Mouse (Mus musculus): ENCODE data around the gene Aplp1. TPM values are rescaled to one million over a fixed set of nuclear protein-coding genes. Genes with fewer than 3 reads are reported as not detected.

The Aplp1 gene
- total RNA-seq, 1 experiment from 2014 or later = not detected

Other genes with a start within 250 kb of the Aplp1 start
- gene Capns1, start 246.7 kb downstream of the Aplp1 start, total RNA-seq (2017) = 215 and 230 TPM in 2 replicates
- gene Polr2i, start 213.6 kb downstream of the Aplp1 start, total RNA-seq (2017) = 41.9 and 45.3 TPM in 2 replicates
- gene Tbcb, start 213.3 kb downstream of the Aplp1 start, total RNA-seq (2017) = 24.8 and 35.0 TPM in 2 replicates
- gene Ovol3, start 209.8 kb downstream of the Aplp1 start, total RNA-seq (2017) = not detected in 2 replicates
- 1.1 TPM in 1 of 2 replicates, not detected in the other for gene Thap8, start 165.4 kb downstream of the Aplp1 start, total RNA-seq (2017)
- 6.3 and 11.0 TPM in 2 replicates for gene Wdr62, start 165.1 kb downstream of the Aplp1 start, total RNA-seq (2017)
- gene Clip3, start 153.8 kb downstream of the Aplp1 start, total RNA-seq (2017) = 4.9 TPM in 1 of 2 replicates, not detected in the other
- gene Alkbh6, start 136.8 kb downstream of the Aplp1 start, total RNA-seq (2017) = 30.5 and 41.4 TPM in 2 replicates
- gene Syne4, start 130.7 kb downstream of the Aplp1 start, total RNA-seq (2017) = 2.2 and 2.8 TPM in 2 replicates
- gene E130208F15Rik, start 123.8 kb downstream of the Aplp1 start, total RNA-seq (2017) = 0.44 and 3.9 TPM in 2 replicates
- 8.3 and 11.9 TPM in 2 replicates for gene Sdhaf1, start 121.6 kb downstream of the Aplp1 start, total RNA-seq (2017)
- not detected in 2 replicates for gene Lrfn3, start 82.8 kb downstream of the Aplp1 start, total RNA-seq (2017)
- gene Tyrobp, start 31.8 kb downstream of the Aplp1 start, total RNA-seq (2017) = 50.4 and 134 TPM in 2 replicates
- gene Hcst, start 25.7 kb downstream of the Aplp1 start, total RNA-seq (2017) = 11.6 and 14.3 TPM in 2 replicates
- 40.3 and 45.4 TPM in 2 replicates for gene Nfkbid, start 23.8 kb downstream of the Aplp1 start, total RNA-seq (2017)
- not detected in 2 replicates for gene Kirrel2, start 12.2 kb upstream of the Aplp1 start, total RNA-seq (2017)
- gene Nphs1, start 12.8 kb upstream of the Aplp1 start, total RNA-seq (2017) = 0.55 and 1.4 TPM in 2 replicates
- not detected in 2 replicates for gene Prodh2, start 48.1 kb upstream of the Aplp1 start, total RNA-seq (2017)
- gene Arhgap33, start 89.5 kb upstream of the Aplp1 start, total RNA-seq (2017) = 10.3 and 15.1 TPM in 2 replicates
- 1.6 and 2.7 TPM in 2 replicates for gene Hspb6, start 106.6 kb upstream of the Aplp1 start, total RNA-seq (2017)
- 14.4 and 17.1 TPM in 2 replicates for gene Proser3, start 106.8 kb upstream of the Aplp1 start, total RNA-seq (2017)
- gene Lin37, start 114.3 kb upstream of the Aplp1 start, total RNA-seq (2017) = 19.6 and 39.0 TPM in 2 replicates
- gene U2af1l4, start 117.8 kb upstream of the Aplp1 start, total RNA-seq (2017) = 79.4 and 148 TPM in 2 replicates
- gene Gm49396, start 117.8 kb upstream of the Aplp1 start, total RNA-seq (2017) = 5.0 and 9.4 TPM in 2 replicates
- gene Psenen, start 118.1 kb upstream of the Aplp1 start, total RNA-seq (2017) = 122 and 158 TPM in 2 replicates
- 0.63 TPM in 1 of 2 replicates, not detected in the other for gene Igflr1, start 119.9 kb upstream of the Aplp1 start, total RNA-seq (2017)
- gene Kmt2b, start 143.2 kb upstream of the Aplp1 start, total RNA-seq (2017) = 18.7 and 26.5 TPM in 2 replicates
- gene Zbtb32, start 153.4 kb upstream of the Aplp1 start, total RNA-seq (2017) = not detected in 2 replicates
- not detected in 2 replicates for gene Upk1a, start 167.3 kb upstream of the Aplp1 start, total RNA-seq (2017)
- gene Cox6b1, start 180.6 kb upstream of the Aplp1 start, total RNA-seq (2017) = 272 and 375 TPM in 2 replicates
- not detected in 2 replicates for gene Etv2, start 190.3 kb upstream of the Aplp1 start, total RNA-seq (2017)
- gene Rbm42, start 204.8 kb upstream of the Aplp1 start, total RNA-seq (2017) = 17.5 and 44.4 TPM in 2 replicates
- 16.2 and 20.0 TPM in 2 replicates for gene Haus5, start 219.5 kb upstream of the Aplp1 start, total RNA-seq (2017)
- not detected in 2 replicates for gene Pmis2, start 226.1 kb upstream of the Aplp1 start, total RNA-seq (2017)